Mouse (Mus musculus): ENCODE measurements around the gene Fam102a.
"Not testable (repeated sequence)": the region's sequence is repeated elsewhere in the genome, so short reads cannot be mapped to it uniquely, and the experiment has no call there.

Gene Fam102a

GRCm38 (mm10) chr2:32534733-32535471, at the start of gene Fam102a:
Gene Fam102a (plus strand): TSS chr2:32535332.
- peak; percentile 89 for DNase-seq (ENCODE audit: low read depth)

GRCm38 (mm10) chr2:32485751-32486150, 49.4 kb upstream of the Fam102a start:
- DNase-seq (ENCODE audit: low read depth), result no peak

GRCm38 (mm10) chr2:32486155-32486554, 49.0 kb upstream of the Fam102a start:
- no peak for DNase-seq (ENCODE audit: low read depth)

GRCm38 (mm10) chr2:32487124-32487623, 48.0 kb upstream of the Fam102a start:
- DNase-seq (ENCODE audit: low read depth), result peak; percentile 88

- peak; percentile 75 for DNase-seq (ENCODE audit: low read depth)
Measured at GRCm38 (mm10) chr2:32488679-32489078, 46.5 kb upstream of the Fam102a start.

GRCm38 (mm10) chr2:32490730-32491129, 44.4 kb upstream of the Fam102a start:
- not testable (repeated sequence) for DNase-seq (ENCODE audit: low read depth)

GRCm38 (mm10) chr2:32492661-32493060, 42.5 kb upstream of the Fam102a start:
- no peak for DNase-seq (ENCODE audit: low read depth)

- DNase-seq (ENCODE audit: low read depth), result no peak
Measured at GRCm38 (mm10) chr2:32493301-32493701, 41.8 kb upstream of the Fam102a start.

GRCm38 (mm10) chr2:32494522-32494921, 40.6 kb upstream of the Fam102a start:
- no peak for DNase-seq (ENCODE audit: low read depth)

GRCm38 (mm10) chr2:32495185-32495726, 39.9 kb upstream of the Fam102a start:
- no peak for DNase-seq (ENCODE audit: low read depth)

GRCm38 (mm10) chr2:32496190-32496589, 38.9 kb upstream of the Fam102a start:
- DNase-seq (ENCODE audit: low read depth), result no peak

GRCm38 (mm10) chr2:32499365-32499764, 35.8 kb upstream of the Fam102a start:
- DNase-seq (ENCODE audit: low read depth), result no peak

GRCm38 (mm10) chr2:32500461-32500860, 34.7 kb upstream of the Fam102a start:
- DNase-seq (ENCODE audit: low read depth), result no peak

GRCm38 (mm10) chr2:32501754-32502324, 33.3 kb upstream of the Fam102a start:
- no peak for DNase-seq (ENCODE audit: low read depth)

GRCm38 (mm10) chr2:32502843-32503242, 32.3 kb upstream of the Fam102a start:
- DNase-seq (ENCODE audit: low read depth), result no peak

GRCm38 (mm10) chr2:32503588-32503987, 31.5 kb upstream of the Fam102a start:
- DNase-seq (ENCODE audit: low read depth), result no peak

- no peak for DNase-seq (ENCODE audit: low read depth)
Measured at GRCm38 (mm10) chr2:32505536-32505935, 29.6 kb upstream of the Fam102a start.

- DNase-seq (ENCODE audit: low read depth), result no peak
Measured at GRCm38 (mm10) chr2:32506673-32507668, 28.2 kb upstream of the Fam102a start.

- no peak for DNase-seq (ENCODE audit: low read depth)
Measured at GRCm38 (mm10) chr2:32507906-32508305, 27.2 kb upstream of the Fam102a start.

- no peak for DNase-seq (ENCODE audit: low read depth)
Measured at GRCm38 (mm10) chr2:32509287-32509686, 25.8 kb upstream of the Fam102a start.

GRCm38 (mm10) chr2:32509896-32510295, 25.2 kb upstream of the Fam102a start:
- no peak for DNase-seq (ENCODE audit: low read depth)

GRCm38 (mm10) chr2:32512592-32512991, 22.5 kb upstream of the Fam102a start:
- no peak for DNase-seq (ENCODE audit: low read depth)
